Mouse (Mus musculus): ENCODE data around the gene Olfr165. TPM values are rescaled to one million over a fixed set of nuclear protein-coding genes. Genes with fewer than 3 reads are reported as not detected.

Gene Olfr165
- polyA plus RNA-seq (2012; rRNA removed), result not detected in 2 replicates

DNA sequence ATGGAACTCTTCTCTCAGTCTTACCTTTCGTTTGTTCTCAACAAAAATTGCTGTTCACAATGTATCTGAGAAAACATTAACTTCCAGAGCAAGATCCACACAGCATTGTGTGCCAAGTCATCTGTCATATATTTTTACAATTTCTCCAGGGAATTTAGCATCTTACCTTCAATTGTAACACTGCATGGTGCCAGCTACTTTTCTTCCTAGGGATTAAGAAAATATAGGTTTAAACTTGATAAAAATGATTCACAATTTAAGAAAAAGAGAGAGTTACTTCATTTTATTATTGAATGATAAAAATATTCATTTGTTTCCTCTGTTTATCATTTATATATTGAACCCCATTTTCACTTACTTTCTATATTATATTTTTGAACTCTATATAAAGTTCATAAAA lies at the start of gene Olfr165:
Gene Olfr165, minus strand, starts transcription at position 101 of the 400 bp plus-strand sequence.

Other genes with a start within 250 kb of the Olfr165 start
- gene Olfr164, start 109.1 kb downstream of the Olfr165 start, polyA plus RNA-seq (2012; rRNA removed), result not detected in 2 replicates
- gene Olfr166, start 60.6 kb upstream of the Olfr165 start, polyA plus RNA-seq (2012; rRNA removed), result not detected in 2 replicates
- not detected in 2 replicates for gene Olfr167, start 99.1 kb upstream of the Olfr165 start, polyA plus RNA-seq (2012; rRNA removed)
- gene Olfr168, start 112.4 kb upstream of the Olfr165 start, polyA plus RNA-seq (2012; rRNA removed), result not detected in 2 replicates
- gene Olfr169, start 148.7 kb upstream of the Olfr165 start, polyA plus RNA-seq (2012; rRNA removed), result not detected in 2 replicates
- gene Olfr170, start 188.7 kb upstream of the Olfr165 start, polyA plus RNA-seq (2012; rRNA removed), result not detected in 2 replicates
- not detected in 2 replicates for gene Olfr171, start 206.8 kb upstream of the Olfr165 start, polyA plus RNA-seq (2012; rRNA removed)